Mouse (Mus musculus) large intestine, adult 2 months (tissue): Measurements from ENCODE around the gene Ndufa7. TPM values are rescaled to one million over a fixed set of nuclear protein-coding genes. Genes with fewer than 3 reads are reported as not detected.
"Not testable (repeated sequence)": the region's sequence is repeated elsewhere in the genome, so short reads cannot be mapped to it uniquely, and the experiment has no call there.

Experiments
- DNase-seq: peaks from one replicate; pipeline ENCODE4 v3.0.0-alpha.2; 2012; ENCODE audit warnings: low read depth, low spot score
- WGBS: fragments of 180-500 bp; shearing (Covaris S2); methylation state at CpG from one replicate; pipeline ENCODE4 v1.1.7; 2018; 5-methylcytosine and 5-hydroxymethylcytosine counted together
- polyA plus RNA-seq: library from polyadenylated mRNA; depleted of rRNA; stranded (reverse); fragments of >200 nt; gene quantifications from 2 replicates; pipeline ENCODE4 v1.2.3, GENCODE M21; 2012

Ndufa7 gene
- polyA plus RNA-seq, 1 experiment, result 370 TPM

- peak; percentile 95 for DNase-seq
- 2% methylated on average over 36 of the region's 36 CpGs for WGBS
These were observed 13.8 kb upstream of the Ndufa7 start, which contains the start of gene Kank3 for GRCm38 (mm10) chr17:33810334-33811141. Gene Kank3, plus strand, starts transcription at chr17:33810519.

GRCm38 (mm10) chr17:33811142-33811516, 13.2 kb upstream of the Ndufa7 start:
- no peak for DNase-seq
- 18% methylated on average over 7 of the region's 7 CpGs for WGBS

GRCm38 (mm10) chr17:33812475-33812874, 11.9 kb upstream of the Ndufa7 start:
- DNase-seq, result no peak
- WGBS, result 13% methylated on average over 3 of the region's 3 CpGs

GRCm38 (mm10) chr17:33812990-33813389, 11.4 kb upstream of the Ndufa7 start:
- 55% methylated on average over 4 of the region's 4 CpGs for WGBS
- DNase-seq, result no peak

GRCm38 (mm10) chr17:33815399-33815798, 9.0 kb upstream of the Ndufa7 start:
- no peak for DNase-seq
- 83% methylated on average over 6 of the region's 6 CpGs for WGBS

- WGBS, result 72% methylated on average over 5 of the region's 5 CpGs
- no peak for DNase-seq
These were observed 7.8 kb upstream of the Ndufa7 start for GRCm38 (mm10) chr17:33816612-33817011.

- WGBS, result under 1% methylated on average over 89 of the region's 89 CpGs
- DNase-seq, result peak; percentile 70
These were observed 7.0 kb upstream of the Ndufa7 start for GRCm38 (mm10) chr17:33817184-33817968.

- WGBS, result 27% methylated on average over 33 of the region's 33 CpGs
- DNase-seq, result no peak
These were observed 6.3 kb upstream of the Ndufa7 start for GRCm38 (mm10) chr17:33817969-33818643.

GRCm38 (mm10) chr17:33822436-33822959, 1.9 kb upstream of the Ndufa7 start:
- WGBS, result 62% methylated on average over 1 of the region's 1 CpGs
- DNase-seq, result no peak

- WGBS, result 51% methylated on average over 8 of the region's 8 CpGs
- DNase-seq, result not testable (repeated sequence)
These were observed 1.2 kb upstream of the Ndufa7 start for GRCm38 (mm10) chr17:33823171-33823570.

GRCm38 (mm10) chr17:33824997-33825330, 592 bp downstream of the Ndufa7 start:
- 2% methylated on average over 6 of the region's 6 CpGs for WGBS
- DNase-seq, result not testable (repeated sequence)

GRCm38 (mm10) chr17:33825462-33825861, 1.1 kb downstream of the Ndufa7 start:
- 65% methylated on average over 8 of the region's 8 CpGs for WGBS
- DNase-seq, result no peak

- WGBS, result 0% methylated on average over 3 of the region's 3 CpGs
- no peak for DNase-seq
These were observed 2.5 kb downstream of the Ndufa7 start for GRCm38 (mm10) chr17:33826850-33827249.

GRCm38 (mm10) chr17:33828892-33829291, 4.5 kb downstream of the Ndufa7 start:
- DNase-seq, result peak; percentile 92

GRCm38 (mm10) chr17:33829561-33829960, 5.2 kb downstream of the Ndufa7 start:
- no peak for DNase-seq
- WGBS, result 54% methylated on average over 10 of the region's 10 CpGs

More at GRCm38 (mm10) chr17:33828892-33829291, 4.5 kb downstream of the Ndufa7 start:
- 15% methylated on average over 2 of the region's 2 CpGs for WGBS

- peak; percentile 83 for DNase-seq
- under 1% methylated on average over 45 of the region's 45 CpGs for WGBS
These were observed 18.8 kb downstream of the Ndufa7 start, which contains the start of gene Cd320 for GRCm38 (mm10) chr17:33842966-33843795. Gene Cd320, plus strand, starts transcription at chr17:33843091.

GRCm38 (mm10) chr17:33844196-33844595, 19.8 kb downstream of the Ndufa7 start:
- 26% methylated on average over 1 of the region's 1 CpGs for WGBS
- DNase-seq, result no peak

GRCm38 (mm10) chr17:33848139-33848538, 23.8 kb downstream of the Ndufa7 start:
- no peak for DNase-seq
- WGBS, result 93% methylated on average over 8 of the region's 8 CpGs

- DNase-seq, result no peak
- 9% methylated on average over 1 of the region's 1 CpGs for WGBS
These were observed 27.0 kb downstream of the Ndufa7 start for GRCm38 (mm10) chr17:33851331-33851730.
